Mouse (Mus musculus): ENCODE measurements around the gene Emp1. TPM values are rescaled to one million over a fixed set of nuclear protein-coding genes. Genes with fewer than 3 reads are reported as not detected.

Gene Emp1
- polyA plus RNA-seq, 1 experiment from 2014 or later = 9.0 TPM

Other genes with a start within 250 kb of the Emp1 start
- not detected in 2 replicates for gene Gprc5d, start 244.3 kb upstream of the Emp1 start, polyA plus RNA-seq (2016; fragmentation: Nextera tagmentation; extraction: Ambion mirVana)
- gene Fam234b, start 164.6 kb upstream of the Emp1 start, polyA plus RNA-seq (2016; fragmentation: Nextera tagmentation; extraction: Ambion mirVana) = 14.0 and 18.7 TPM in 2 replicates
- 3.8 and 4.3 TPM in 2 replicates for gene Hebp1, start 164.5 kb upstream of the Emp1 start, polyA plus RNA-seq (2016; fragmentation: Nextera tagmentation; extraction: Ambion mirVana)
- 0.80 and 1.5 TPM in 2 replicates for gene Gsg1, start 108.2 kb upstream of the Emp1 start, polyA plus RNA-seq (2016; fragmentation: Nextera tagmentation; extraction: Ambion mirVana)
- gene Pbp2, start 52.1 kb upstream of the Emp1 start, polyA plus RNA-seq (2016; fragmentation: Nextera tagmentation; extraction: Ambion mirVana) = 0.11 and 0.19 TPM in 2 replicates